Mouse (Mus musculus): ENCODE measurements at regions not wholly inside any gene's neighbourhood (a gene's known extent, or its start where the extent isn't known, plus 50 kb on each side); places are given as distances from the start of the nearest gene placed in this dataset.

- Histone ChIP-seq H3K4me1 (replicated peaks) (no peaks in the 10 kb centered on the region), H3K36me3 (no peaks in the 10 kb centered on the region), H3K27me3 (no peaks in the 10 kb centered on the region), H3K9me3 (no peaks in the 10 kb centered on the region), H3K4me3 (no peak overlapping the region), H3K9ac (no peak overlapping the region), H3K27ac (replicated peaks) (no peak overlapping the region), H3K4me2 (no peak overlapping the region)
- no peak for ATAC-seq (ENCODE audit: low read depth)
- WGBS: 81% methylated on average over 4 of the region's 4 CpGs
These were observed 800.3 kb upstream of the Lrrc6 start for GRCm38 (mm10) chr15:67301024-67301423.

- WGBS: 91% methylated on average over 1 of the region's 1 CpGs
- H3K4me3 ChIP-seq: no peak overlapping the region
- H3K9me3 ChIP-seq: no peaks in the 10 kb centered on the region
- no peaks in the 10 kb centered on the region for H3K4me1 ChIP-seq (replicated peaks)
- no peak for ATAC-seq (ENCODE audit: low read depth)
- H3K4me2 ChIP-seq: no peak overlapping the region
- H3K27ac ChIP-seq (replicated peaks): no peak overlapping the region
- H3K9ac ChIP-seq: no peak overlapping the region
- H3K36me3 ChIP-seq: no peaks in the 10 kb centered on the region
- H3K27me3 ChIP-seq: no peaks in the 10 kb centered on the region
These were observed 794.1 kb upstream of the Lrrc6 start for GRCm38 (mm10) chr15:67294797-67295196.

DNA sequence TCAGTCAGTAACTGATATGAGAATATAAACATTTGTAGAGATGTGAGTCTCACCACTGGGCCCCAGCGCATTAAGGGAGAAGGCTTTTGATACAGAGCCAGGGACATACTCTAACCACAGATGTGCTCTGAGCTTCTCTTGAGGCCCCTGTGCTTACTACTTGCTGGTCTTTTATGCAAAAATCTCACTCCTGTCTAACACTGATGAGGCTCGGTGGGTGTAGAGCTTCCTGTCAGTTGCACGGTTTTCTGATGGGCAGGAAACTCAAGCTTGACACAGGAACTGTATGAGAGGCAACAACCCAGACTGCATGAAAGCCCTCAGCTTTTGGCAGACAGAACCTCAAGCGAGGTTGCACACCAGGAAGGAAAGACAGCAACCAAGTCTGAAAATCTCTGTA, 789.0 kb upstream of the Lrrc6 start:
- Histone ChIP-seq H3K9ac (no peak overlapping the region), H3K27ac (replicated peaks) (no peak overlapping the region), H3K27me3 (no peaks in the 10 kb centered on the region), H3K4me1 (replicated peaks) (no peaks in the 10 kb centered on the region), H3K9me3 (no peaks in the 10 kb centered on the region), H3K4me2 (no peak overlapping the region), H3K4me3 (no peak overlapping the region), H3K36me3 (no peaks in the 10 kb centered on the region)
- ATAC-seq (ENCODE audit: low read depth): no peak
- 70% methylated on average over 4 of the region's 4 CpGs for WGBS

- Histone ChIP-seq H3K4me2 (no peak overlapping the region), H3K4me1 (replicated peaks) (no peaks in the 10 kb centered on the region), H3K9me3 (no peaks in the 10 kb centered on the region), H3K27me3 (no peaks in the 10 kb centered on the region), H3K9ac (no peak overlapping the region), H3K27ac (replicated peaks) (no peak overlapping the region), H3K4me3 (no peak overlapping the region), H3K36me3 (no peaks in the 10 kb centered on the region)
- WGBS: 34% methylated on average over 4 of the region's 4 CpGs
- no peak for ATAC-seq (ENCODE audit: low read depth)
These were observed 784.2 kb upstream of the Lrrc6 start for GRCm38 (mm10) chr15:67284941-67285340.

GRCm38 (mm10) chr15:67283275-67283972, 782.7 kb upstream of the Lrrc6 start:
- no peak for ATAC-seq (ENCODE audit: low read depth)
- 83% methylated on average over 3 of the region's 3 CpGs for WGBS

GRCm38 (mm10) chr15:67278869-67279268, 778.2 kb upstream of the Lrrc6 start:
- no peaks in the 10 kb centered on the region for H3K9me3 ChIP-seq
- H3K4me1 ChIP-seq (replicated peaks): no peaks in the 10 kb centered on the region
- no peak overlapping the region for H3K4me2 ChIP-seq
- ATAC-seq (ENCODE audit: low read depth): no peak
- no peak overlapping the region for H3K4me3 ChIP-seq
- no peaks in the 10 kb centered on the region for H3K27me3 ChIP-seq
- H3K36me3 ChIP-seq: no peaks in the 10 kb centered on the region
- H3K27ac ChIP-seq (replicated peaks): no peak overlapping the region
- no peak overlapping the region for H3K9ac ChIP-seq
- WGBS: 85% methylated on average over 1 of the region's 1 CpGs

More at GRCm38 (mm10) chr15:67283275-67283972, 782.7 kb upstream of the Lrrc6 start:
- H3K27me3 ChIP-seq: no peaks in the 10 kb centered on the region
- H3K9ac ChIP-seq: no peak overlapping the region
- H3K4me2 ChIP-seq: no peak overlapping the region
- H3K4me1 ChIP-seq (replicated peaks): no peaks in the 10 kb centered on the region
- no peak overlapping the region for H3K4me3 ChIP-seq
- no peak overlapping the region for H3K27ac ChIP-seq (replicated peaks)
- no peaks in the 10 kb centered on the region for H3K9me3 ChIP-seq
- H3K36me3 ChIP-seq: no peaks in the 10 kb centered on the region

DNA sequence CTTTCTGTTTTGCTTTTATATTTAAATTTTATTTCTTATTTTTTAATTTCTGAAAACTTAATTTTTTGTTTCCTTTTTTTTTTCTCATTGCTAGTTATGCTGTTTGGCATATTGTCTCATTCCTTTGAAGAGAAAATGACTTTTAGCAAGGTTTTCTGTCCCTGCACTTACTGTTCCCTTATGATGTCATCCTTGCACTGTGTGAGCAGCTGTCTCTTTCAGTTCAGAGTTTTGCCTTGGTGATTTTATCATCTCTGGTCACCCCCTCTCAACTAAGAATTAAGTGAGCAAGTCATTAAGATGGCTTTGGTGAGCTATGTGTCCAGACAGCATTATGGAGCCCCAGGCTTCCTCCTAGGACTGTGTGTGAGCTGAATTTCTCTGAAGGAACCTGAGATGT, 774.3 kb upstream of the Lrrc6 start:
- H3K27me3 ChIP-seq: no peaks in the 10 kb centered on the region
- H3K4me3 ChIP-seq: no peak overlapping the region
- H3K9ac ChIP-seq: no peak overlapping the region
- no peaks in the 10 kb centered on the region for H3K9me3 ChIP-seq
- ATAC-seq (ENCODE audit: low read depth): no peak
- no peak overlapping the region for H3K4me2 ChIP-seq
- H3K27ac ChIP-seq (replicated peaks): no peak overlapping the region
- no peaks in the 10 kb centered on the region for H3K36me3 ChIP-seq
- H3K4me1 ChIP-seq (replicated peaks): no peaks in the 10 kb centered on the region

DNA sequence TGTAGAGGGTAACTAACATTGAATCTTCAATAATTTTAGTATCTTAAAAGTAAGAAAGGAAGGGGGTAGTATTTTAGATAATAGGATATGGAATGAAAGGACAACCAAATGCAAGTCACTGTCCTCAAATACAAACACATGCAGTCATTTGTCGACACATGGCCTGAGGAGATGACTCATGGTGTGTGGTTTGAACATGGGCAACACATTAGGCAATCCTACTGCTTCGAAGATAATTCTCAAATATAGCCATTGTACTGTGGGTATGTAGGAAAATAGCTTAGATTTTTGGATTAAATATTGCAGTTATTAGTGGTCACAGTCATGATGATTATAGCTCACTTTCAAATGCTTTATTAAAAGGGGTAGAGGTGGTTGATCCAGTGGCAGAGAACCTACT, 771.7 kb upstream of the Lrrc6 start:
- no peaks in the 10 kb centered on the region for H3K4me1 ChIP-seq (replicated peaks)
- no peaks in the 10 kb centered on the region for H3K9me3 ChIP-seq
- H3K27me3 ChIP-seq: no peaks in the 10 kb centered on the region
- H3K4me2 ChIP-seq: no peak overlapping the region
- H3K36me3 ChIP-seq: no peaks in the 10 kb centered on the region
- H3K9ac ChIP-seq: no peak overlapping the region
- no peak for ATAC-seq (ENCODE audit: low read depth)
- H3K4me3 ChIP-seq: no peak overlapping the region
- WGBS: 85% methylated on average over 2 of the region's 2 CpGs
- no peak overlapping the region for H3K27ac ChIP-seq (replicated peaks)

GRCm38 (mm10) chr15:67263723-67264122, 763.0 kb upstream of the Lrrc6 start:
- WGBS: 77% methylated on average over 6 of the region's 6 CpGs
- H3K4me1 ChIP-seq (replicated peaks): no peaks in the 10 kb centered on the region
- H3K9ac ChIP-seq: no peak overlapping the region
- no peaks in the 10 kb centered on the region for H3K9me3 ChIP-seq
- H3K27ac ChIP-seq (replicated peaks): no peak overlapping the region
- no peaks in the 10 kb centered on the region for H3K27me3 ChIP-seq
- H3K4me3 ChIP-seq: no peak overlapping the region
- no peak overlapping the region for H3K4me2 ChIP-seq
- ATAC-seq (ENCODE audit: low read depth): no peak
- no peaks in the 10 kb centered on the region for H3K36me3 ChIP-seq

GRCm38 (mm10) chr15:67263313-67263712, 762.6 kb upstream of the Lrrc6 start:
- Histone ChIP-seq H3K4me3 (no peak overlapping the region), H3K27me3 (no peaks in the 10 kb centered on the region), H3K27ac (replicated peaks) (no peak overlapping the region), H3K4me2 (no peak overlapping the region), H3K9me3 (no peaks in the 10 kb centered on the region), H3K9ac (no peak overlapping the region), H3K36me3 (no peaks in the 10 kb centered on the region), H3K4me1 (replicated peaks) (no peaks in the 10 kb centered on the region)
- 69% methylated on average over 2 of the region's 2 CpGs for whole genome bisulfite sequencing
- ATAC-seq (ENCODE audit: low read depth): no peak

DNA sequence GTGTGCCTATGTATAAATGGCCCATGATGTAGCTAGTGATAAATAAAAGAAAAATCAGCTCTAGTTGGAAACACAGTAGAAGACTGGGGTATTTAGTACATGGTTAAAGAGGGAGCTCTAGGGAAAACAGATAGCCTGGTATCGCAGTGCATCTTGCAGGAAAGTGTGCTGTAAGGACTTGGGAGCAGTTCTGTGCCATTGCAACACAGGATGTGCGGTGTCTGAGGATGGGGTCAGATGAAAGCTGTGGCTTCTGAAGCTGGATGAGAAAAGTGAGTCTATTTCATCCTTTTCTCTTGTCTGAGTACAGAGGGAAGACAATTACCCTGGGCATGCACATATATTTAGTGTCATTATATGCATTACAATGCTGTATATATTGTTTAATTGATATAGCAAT, 761.6 kb upstream of the Lrrc6 start:
- H3K9me3 ChIP-seq: no peaks in the 10 kb centered on the region
- 89% methylated on average over 2 of the region's 2 CpGs for WGBS
- H3K27ac ChIP-seq (replicated peaks): no peak overlapping the region
- H3K4me2 ChIP-seq: no peak overlapping the region
- no peaks in the 10 kb centered on the region for H3K27me3 ChIP-seq
- no peak for ATAC-seq (ENCODE audit: low read depth)
- no peak overlapping the region for H3K9ac ChIP-seq
- no peaks in the 10 kb centered on the region for H3K36me3 ChIP-seq
- H3K4me1 ChIP-seq (replicated peaks): no peaks in the 10 kb centered on the region
- H3K4me3 ChIP-seq: no peak overlapping the region

DNA sequence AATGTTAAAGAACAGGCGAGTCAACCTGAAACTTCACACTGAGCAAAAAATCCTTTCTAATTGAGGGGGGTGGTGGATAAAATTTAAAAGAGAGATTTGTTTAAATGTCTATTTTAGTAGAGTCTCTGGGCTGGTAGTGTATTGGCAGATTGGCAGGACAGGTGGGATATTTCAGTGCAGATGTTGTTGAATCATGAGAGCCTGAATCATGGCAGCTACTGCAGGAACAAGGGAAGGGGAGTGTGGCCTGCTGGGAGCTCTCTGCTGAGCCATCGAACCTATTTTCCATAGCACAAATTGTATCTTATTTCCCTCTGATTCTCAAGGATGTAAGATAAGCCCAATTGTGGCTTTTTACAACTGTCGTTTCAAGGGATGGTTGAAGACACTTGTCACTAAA, 760.0 kb upstream of the Lrrc6 start:
- Histone ChIP-seq H3K4me1 (replicated peaks) (no peaks in the 10 kb centered on the region), H3K27ac (replicated peaks) (no peak overlapping the region), H3K9me3 (no peaks in the 10 kb centered on the region), H3K36me3 (no peaks in the 10 kb centered on the region), H3K4me3 (no peak overlapping the region), H3K27me3 (no peaks in the 10 kb centered on the region), H3K9ac (no peak overlapping the region), H3K4me2 (no peak overlapping the region)
- no peak for ATAC-seq (ENCODE audit: low read depth)
- WGBS: 81% methylated on average over 3 of the region's 3 CpGs

- Histone ChIP-seq H3K36me3 (no peaks in the 10 kb centered on the region), H3K4me2 (no peak overlapping the region), H3K4me1 (replicated peaks) (peaks cover 22% of the 10 kb centered on the region), H3K4me3 (no peak overlapping the region), H3K9ac (no peak overlapping the region), H3K27me3 (no peaks in the 10 kb centered on the region), H3K27ac (replicated peaks) (no peak overlapping the region), H3K9me3 (no peaks in the 10 kb centered on the region)
- ATAC-seq (ENCODE audit: low read depth): no peak
- WGBS: 27% methylated on average over 4 of the region's 4 CpGs
These were observed 748.4 kb upstream of the Lrrc6 start for GRCm38 (mm10) chr15:67249147-67249546.

Measured in neural tube, embryonic 13.5 days (tissue).